Mouse (Mus musculus) liver, embryonic 14.5 days (tissue): ENCODE results near the gene Spata13.

Experiments used
- CTCF ChIP-seq: IDR thresholded peaks from 2 replicates; pipeline ENCODE4 v1.5.1; 2016; ENCODE audit warnings: antibody characterized with exemption, low read depth, control low read depth
- EP300 ChIP-seq: IDR thresholded peaks from 2 replicates; pipeline ENCODE4 v1.6.1; 2016; ENCODE audit warnings: antibody characterized with exemption, low read depth

DNA sequence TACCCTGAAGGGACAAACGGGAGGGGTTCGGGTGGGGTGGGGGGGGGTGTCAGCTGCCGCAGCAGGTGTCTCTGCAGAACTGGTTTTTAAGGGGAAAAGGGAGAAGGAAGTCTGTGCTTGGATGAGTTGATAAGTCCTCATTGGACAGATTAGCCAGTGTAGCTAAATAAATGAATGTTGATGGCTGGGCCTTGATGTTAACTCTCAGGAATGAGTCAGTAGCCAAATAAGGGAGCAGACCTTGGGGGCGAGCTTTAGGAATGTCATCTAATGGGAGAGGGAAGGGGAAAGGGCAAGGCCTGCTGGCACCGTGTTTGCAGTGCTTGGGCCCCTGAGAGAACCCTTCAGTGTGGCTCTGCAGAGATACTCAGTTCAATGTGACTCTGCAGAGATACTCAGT lies 12.6 kb downstream of the Spata13 start:
- TF ChIP-seq CTCF = no peak
- TF ChIP-seq EP300 = no peak
